Mouse (Mus musculus) CD8-positive naive resting alpha-beta T cell, adult 2 months (primary cell): ENCODE measurements around the gene Vill.

Experiments
- DNase-seq, 2 experiments: peaks; one replicate each; pipeline ENCODE4 v3.0.0; 2022; ENCODE audit warnings: low read depth in 2 of 2, low spot score in 2 of 2

Gene Vill

DNA sequence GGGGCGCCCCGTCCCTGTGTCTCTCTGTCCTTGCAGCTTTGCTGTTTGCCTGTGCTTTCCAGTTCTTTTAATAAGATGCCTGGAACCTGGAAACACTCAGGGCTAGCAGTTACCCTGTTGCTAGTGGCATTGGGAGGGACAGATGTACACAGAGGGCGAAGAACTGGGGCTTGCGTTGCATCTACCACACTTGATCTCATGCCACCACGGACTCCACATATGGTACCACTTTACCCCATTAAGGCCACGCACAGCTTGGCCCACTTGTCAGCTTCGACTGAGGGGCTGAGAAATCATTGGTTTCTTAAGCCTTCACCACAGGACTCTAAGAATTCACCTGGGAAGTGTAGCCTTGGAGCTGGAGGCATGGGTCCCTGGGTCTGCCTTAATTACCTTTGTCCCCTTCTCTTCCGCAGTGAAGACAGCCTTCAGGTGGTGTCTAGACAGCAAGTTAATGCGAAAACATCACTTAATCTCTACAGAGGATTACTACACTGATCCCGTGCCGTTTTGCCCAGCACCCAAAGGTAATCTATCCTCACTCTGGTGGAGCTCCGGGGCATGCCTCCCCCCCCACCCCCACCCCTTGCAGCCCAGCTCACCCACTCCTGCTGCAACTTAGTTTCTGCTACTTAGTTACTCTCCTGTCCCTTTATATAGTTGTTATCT, 57.2 kb downstream of the Vill start:
- DNase-seq, result no peak

DNA sequence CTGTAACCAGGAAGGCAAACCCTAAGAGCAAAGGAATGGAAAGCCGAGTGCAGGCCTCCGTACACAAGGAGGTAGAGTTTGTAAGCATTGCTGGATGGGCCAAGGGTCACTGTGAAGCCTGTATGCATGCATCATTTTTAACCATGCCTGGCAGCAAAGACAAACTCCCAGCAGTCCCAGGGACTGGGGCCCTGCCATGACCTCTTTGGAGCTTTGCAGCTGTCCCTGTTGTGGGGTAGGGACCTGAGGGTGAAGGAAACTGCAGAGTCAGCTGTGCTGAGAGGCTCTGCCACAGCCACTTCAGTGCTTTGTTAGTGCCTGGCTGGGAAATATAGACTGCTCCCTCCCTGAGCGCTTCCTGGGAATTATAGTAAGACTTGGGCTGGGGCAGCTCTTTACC, 58.1 kb downstream of the Vill start:
- no peak for DNase-seq

DNA sequence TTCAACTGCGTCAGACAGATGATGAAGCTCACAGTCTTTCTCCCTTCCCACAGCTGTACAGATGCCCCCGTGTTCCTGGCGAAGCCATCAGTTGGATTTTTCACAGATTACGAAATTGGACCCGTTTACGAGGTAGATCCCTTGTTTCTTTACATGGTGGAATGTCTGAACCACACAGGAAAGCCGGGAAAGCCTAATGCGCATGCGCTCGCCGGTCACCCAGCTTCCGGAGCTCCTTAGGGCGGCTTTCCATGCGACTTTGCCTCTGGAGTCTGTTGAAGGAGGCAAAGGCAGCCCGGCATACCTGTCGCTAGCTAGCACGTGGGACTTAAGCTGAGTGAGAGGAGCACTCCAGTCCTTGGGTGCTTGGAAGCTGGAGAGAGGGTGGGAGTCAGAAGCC, 62.3 kb downstream of the Vill start:
- DNase-seq, result no peak

DNA sequence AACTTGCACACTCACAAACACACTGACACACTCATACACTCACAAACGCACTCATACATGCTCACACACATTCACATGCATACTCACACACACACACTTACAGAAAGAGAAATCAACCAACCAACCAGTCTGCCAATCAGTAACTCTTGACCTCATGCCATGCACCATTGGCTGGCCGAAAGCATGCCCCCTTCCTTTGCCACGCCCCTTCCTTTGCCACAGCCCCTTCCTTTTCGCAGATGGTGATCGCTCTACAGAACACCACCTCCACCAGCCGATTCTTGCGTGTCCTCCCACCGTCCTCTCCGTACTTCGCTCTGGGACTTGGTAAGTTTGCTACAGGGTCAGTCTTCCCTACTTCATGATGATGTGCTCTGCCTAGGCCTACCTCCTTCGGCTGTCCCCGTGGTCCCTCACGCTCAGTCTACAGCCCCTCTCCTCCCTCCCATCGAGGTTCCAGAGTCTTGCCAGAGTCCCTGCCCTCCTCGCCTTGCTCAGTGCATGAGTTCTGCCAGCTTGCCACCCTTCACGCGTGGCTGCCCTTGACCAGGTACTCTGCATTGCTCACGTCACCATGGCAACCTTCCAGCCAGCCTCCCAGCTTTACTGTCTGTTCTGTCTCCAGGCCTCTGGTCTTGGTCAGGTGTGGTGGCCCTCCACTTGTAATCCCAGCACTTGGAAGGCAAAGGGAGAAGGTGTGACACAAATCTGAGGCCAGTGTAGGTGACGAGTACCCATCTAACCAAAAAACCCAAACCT, 67.0 kb downstream of the Vill start:
- no peak for DNase-seq

DNA sequence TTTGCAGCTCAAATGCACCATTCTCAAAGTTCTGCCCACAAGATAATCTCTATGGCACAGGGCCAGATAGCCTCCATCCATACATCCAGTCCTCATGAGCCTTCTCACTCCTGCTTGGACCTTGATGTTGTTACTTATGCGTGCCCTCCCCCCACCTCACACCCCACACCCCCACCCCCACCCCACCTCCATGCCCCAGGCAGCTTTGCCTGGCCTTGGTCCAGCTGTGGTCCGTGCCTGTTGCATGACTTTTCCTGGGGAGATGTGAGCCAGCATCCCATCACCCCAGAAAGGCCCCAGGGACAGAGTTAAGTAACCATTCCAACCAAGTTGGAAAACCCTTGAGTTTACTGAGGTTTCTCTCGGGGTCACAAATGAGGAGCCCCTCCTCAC, 67.6 kb downstream of the Vill start:
- no peak for DNase-seq
